Mouse (Mus musculus) hindbrain, embryonic 15.5 days (tissue): ENCODE measurements at regions not wholly inside any gene's neighbourhood (a gene's known extent, or its start where the extent isn't known, plus 50 kb on each side); places are given as distances from the start of the nearest gene placed in this dataset.
A peak's percentile ranks its signal among the peaks of the same experiment; 100 is the strongest.
"Not testable (repeated sequence)": the region's sequence is repeated elsewhere in the genome, so short reads cannot be mapped to it uniquely, and the experiment has no call there.

Experiments
- ATAC-seq: fragments of 200-750 bp; cut with Nextera tagmentation; 2 replicates; pipeline ENCODE4 v1.8.0; 2017; ENCODE audit warnings: low read depth, moderate number of reproducible peaks, moderate TSS enrichment; ENCODE audit not compliant: low FRiP score
- H3K27ac ChIP-seq: fragments of 300-500 bp; sonication (generic); replicated peaks from 2 replicates; pipeline ENCODE4 v1.5.1; 2015; ENCODE audit warnings: mild to moderate bottlenecking, inconsistent platforms
- H3K27me3 ChIP-seq: fragments of 300-500 bp; sonication (generic); 2 replicates; pipeline ENCODE4 v1.6.1; 2015; ENCODE audit warnings: control low read depth, inconsistent platforms
- H3K36me3 ChIP-seq: fragments of 300-500 bp; sonication (generic); 2 replicates; pipeline ENCODE4 v1.6.1; 2015; ENCODE audit warnings: control low read depth, inconsistent platforms
- H3K4me1 ChIP-seq: fragments of 300-500 bp; sonication (generic); replicated peaks from 2 replicates; pipeline ENCODE4 v1.6.1; 2015; ENCODE audit warnings: control low read depth, inconsistent platforms
- H3K4me2 ChIP-seq: fragments of 300-500 bp; sonication (generic); 2 replicates; pipeline ENCODE4 v1.6.1; 2015; ENCODE audit warnings: moderate library complexity, mild to moderate bottlenecking, inconsistent platforms
- H3K4me3 ChIP-seq: fragments of 300-500 bp; sonication (generic); 2 replicates; pipeline ENCODE4 v1.5.1; 2015; ENCODE audit warnings: mild to moderate bottlenecking, inconsistent platforms
- H3K9ac ChIP-seq: fragments of 300-500 bp; sonication (generic); 2 replicates; pipeline ENCODE4 v1.6.1; 2015; ENCODE audit warnings: inconsistent platforms
- H3K9me3 ChIP-seq: fragments of 300-500 bp; sonication (generic); 2 replicates; pipeline ENCODE4 v1.6.1; 2016; ENCODE audit warnings: control low read depth, inconsistent platforms
- WGBS: fragments of 180-500 bp; shearing (Covaris S2); methylation state at CpG from one replicate; pipeline ENCODE4 v1.1.7; 2015; 5-methylcytosine and 5-hydroxymethylcytosine counted together

DNA sequence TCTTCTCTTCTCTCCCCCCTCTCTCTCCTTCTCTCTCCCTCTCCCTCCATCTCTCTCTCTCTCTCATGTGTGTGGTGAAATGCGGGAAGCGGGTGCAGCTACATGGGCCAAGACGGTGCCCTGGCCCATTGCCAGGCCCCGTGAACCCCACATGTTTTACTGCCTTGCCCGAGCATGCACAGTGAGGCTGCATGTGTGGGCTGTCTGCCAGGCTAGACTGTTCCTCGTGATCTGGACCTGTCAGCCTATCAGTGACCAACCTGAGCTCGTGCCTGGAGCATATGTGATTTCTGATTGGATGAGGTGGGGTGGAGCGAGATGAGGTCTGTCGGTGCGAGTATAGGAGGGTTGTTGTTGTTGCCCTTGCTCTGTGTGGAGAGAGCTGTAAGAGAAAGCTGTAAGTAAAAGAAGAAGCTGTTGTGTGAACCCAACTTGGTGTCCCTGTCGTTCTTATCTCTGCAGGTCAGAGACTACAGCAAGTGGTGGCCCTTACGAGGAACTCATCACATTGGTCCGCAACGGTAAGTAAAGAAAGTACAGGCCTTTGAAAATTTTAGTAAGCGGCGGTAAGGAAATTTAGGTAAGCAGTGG lies 333.8 kb upstream of the Htr2a start:
- Histone ChIP-seq H3K27me3 (no peaks in the 10 kb centered on the region), H3K4me3 (no peak overlapping the region), H3K27ac (no peak overlapping the region), H3K4me2 (no peak overlapping the region), H3K9ac (no peak overlapping the region), H3K36me3 (no peaks in the 10 kb centered on the region), H3K9me3 (no peaks in the 10 kb centered on the region), H3K4me1 (no peaks in the 10 kb centered on the region)
- ATAC-seq, result no peak
- 88% methylated on average over 16 of the region's 16 CpGs for WGBS

DNA sequence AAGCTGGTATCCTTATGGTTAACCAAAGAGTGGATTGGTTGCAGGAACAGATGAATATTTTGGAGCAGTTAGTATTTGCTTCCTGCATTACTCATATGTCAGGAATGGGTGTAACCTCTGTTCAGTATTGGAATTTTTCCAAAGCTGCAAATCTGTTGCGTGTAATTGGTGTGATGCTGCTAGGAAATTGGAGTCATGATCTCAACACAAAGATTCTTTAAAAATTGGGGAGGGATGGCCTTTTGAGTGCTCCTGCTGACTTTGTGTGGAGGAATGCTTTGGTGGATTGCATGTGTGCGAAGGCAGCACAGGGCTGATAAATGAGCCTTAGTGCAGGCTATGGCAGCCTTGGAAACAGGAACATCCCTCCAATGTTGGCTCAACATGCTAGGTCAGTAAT lies 331.2 kb upstream of the Htr2a start:
- H3K9ac ChIP-seq, H3K9me3 ChIP-seq, H3K4me3 ChIP-seq, H3K4me2 ChIP-seq, H3K36me3 ChIP-seq, H3K27ac ChIP-seq, H3K27me3 ChIP-seq, H3K4me1 ChIP-seq, ATAC-seq: not testable (repeated sequence)
- 80% methylated on average over 2 of the region's 2 CpGs for WGBS

DNA sequence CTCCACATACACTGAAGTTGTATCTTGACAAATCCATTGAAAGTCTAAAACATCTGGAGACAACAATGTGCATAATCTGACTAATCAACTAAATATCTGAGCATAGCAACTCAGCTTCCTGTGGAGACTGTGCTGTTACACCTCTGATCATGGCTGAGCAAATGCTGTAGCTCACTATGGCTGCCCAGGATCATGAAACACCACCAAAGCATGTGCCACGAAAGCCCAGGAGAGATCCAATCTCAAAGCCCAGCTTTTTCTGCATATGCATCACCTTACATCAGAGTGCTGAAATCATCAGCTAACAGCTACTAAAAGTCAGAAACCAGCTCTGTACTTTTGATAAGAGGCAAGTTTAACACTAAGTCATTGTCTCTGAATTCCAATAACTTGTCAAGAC lies 313.3 kb upstream of the Htr2a start:
- Histone ChIP-seq H3K27me3 (no peaks in the 10 kb centered on the region), H3K27ac (no peak overlapping the region), H3K9ac (no peak overlapping the region), H3K4me3 (no peak overlapping the region), H3K36me3 (no peaks in the 10 kb centered on the region), H3K4me2 (no peak overlapping the region), H3K9me3 (no peaks in the 10 kb centered on the region), H3K4me1 (no peaks in the 10 kb centered on the region)
- WGBS, result 84% methylated on average over 1 of the region's 1 CpGs
- ATAC-seq, result no peak

DNA sequence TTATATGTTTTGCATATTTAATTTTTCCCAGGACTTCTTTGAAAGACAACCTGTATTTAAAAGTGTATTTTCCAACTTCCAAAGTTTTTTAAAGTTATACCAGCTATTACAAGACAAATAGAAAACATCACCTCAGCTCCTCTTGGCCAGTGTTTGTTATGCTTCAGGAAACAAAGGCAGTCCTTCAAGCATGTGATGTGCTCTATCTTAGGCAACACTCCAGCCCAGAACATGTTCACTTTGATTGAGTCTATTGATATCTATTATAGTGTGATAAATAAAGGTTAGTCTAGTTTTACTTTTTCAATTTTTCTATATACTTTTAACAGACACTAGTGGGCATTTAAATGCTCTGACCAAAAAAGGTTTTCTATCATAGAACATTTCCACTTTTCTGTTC lies 289.9 kb upstream of the Htr2a start:
- Histone ChIP-seq H3K27me3 (no peaks in the 10 kb centered on the region), H3K9me3 (no peaks in the 10 kb centered on the region), H3K27ac (no peak overlapping the region), H3K4me1 (no peaks in the 10 kb centered on the region), H3K4me3 (no peak overlapping the region), H3K36me3 (no peaks in the 10 kb centered on the region), H3K4me2 (no peak overlapping the region), H3K9ac (no peak overlapping the region)
- no peak for ATAC-seq

GRCm38 (mm10) chr14:74352286-74352685 lies 288.4 kb upstream of the Htr2a start:
- H3K4me2 ChIP-seq, result no peak overlapping the region
- H3K9me3 ChIP-seq, result no peaks in the 10 kb centered on the region
- no peak overlapping the region for H3K9ac ChIP-seq
- H3K27ac ChIP-seq, result no peak overlapping the region
- no peaks in the 10 kb centered on the region for H3K36me3 ChIP-seq
- 48% methylated on average over 1 of the region's 1 CpGs for WGBS
- H3K4me1 ChIP-seq, result no peaks in the 10 kb centered on the region
- H3K4me3 ChIP-seq, result no peak overlapping the region
- no peak for ATAC-seq
- H3K27me3 ChIP-seq, result no peaks in the 10 kb centered on the region

GRCm38 (mm10) chr14:74358730-74359444 lies 281.8 kb upstream of the Htr2a start:
- ATAC-seq, result no peak
- WGBS, result 82% methylated on average over 5 of the region's 5 CpGs
- Histone ChIP-seq H3K27me3 (no peaks in the 10 kb centered on the region), H3K36me3 (no peaks in the 10 kb centered on the region), H3K4me2 (no peak overlapping the region), H3K9ac (no peak overlapping the region), H3K9me3 (no peaks in the 10 kb centered on the region), H3K4me1 (no peaks in the 10 kb centered on the region; the same call in 1 of the 2 replicates), H3K27ac (no peak overlapping the region), H3K4me3 (no peak overlapping the region)

DNA sequence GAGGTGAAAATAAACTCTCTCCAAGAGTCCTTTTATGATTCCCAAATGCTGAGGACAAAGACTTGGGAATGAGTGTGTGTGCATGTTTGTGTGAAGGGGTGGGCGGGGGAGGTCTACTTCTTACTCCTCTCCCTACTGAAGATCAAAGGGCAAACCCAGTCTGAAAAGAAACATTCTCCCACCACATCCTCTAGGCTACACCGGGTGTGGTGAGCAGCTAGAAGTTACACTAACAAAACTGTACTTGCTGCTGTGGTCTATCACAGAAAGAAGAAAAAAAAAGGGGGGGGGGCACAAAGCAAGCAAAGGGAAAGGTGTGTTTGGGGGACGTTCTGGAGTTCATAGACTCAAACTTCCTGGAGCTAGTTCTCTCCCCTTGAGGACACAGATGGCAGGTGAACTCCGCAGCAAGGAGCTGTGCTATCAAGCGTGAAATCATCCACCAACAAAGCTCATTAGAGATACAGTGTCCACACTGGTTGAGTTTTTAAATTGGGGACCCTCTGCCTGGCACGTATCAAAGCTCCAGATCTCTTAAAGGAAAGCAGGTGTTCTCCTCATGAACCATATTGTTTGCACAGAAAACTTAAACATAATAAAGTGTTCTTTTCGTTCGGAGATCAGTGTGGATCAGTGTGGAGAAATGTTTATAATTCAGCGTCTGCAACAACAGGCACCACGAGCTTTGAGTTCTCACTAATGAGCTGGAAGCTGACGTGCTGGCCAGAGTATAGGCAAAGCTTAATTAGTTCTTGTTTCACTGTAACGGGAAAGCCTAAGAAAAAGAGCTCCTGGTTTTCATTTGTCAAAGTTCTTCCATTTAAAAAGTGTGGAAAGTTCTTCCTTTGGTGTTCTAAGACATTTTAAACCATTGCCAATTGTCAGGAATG lies 280.7 kb upstream of the Htr2a start:
- 37% methylated on average over 12 of the region's 12 CpGs for WGBS
- no peak overlapping the region for H3K27ac ChIP-seq
- H3K9me3 ChIP-seq, result no peaks in the 10 kb centered on the region
- no peak overlapping the region for H3K9ac ChIP-seq
- H3K4me2 ChIP-seq, result peak overlapping the region; percentile 14; the same call in 1 of the 2 replicates
- H3K4me3 ChIP-seq, result no peak overlapping the region
- H3K27me3 ChIP-seq, result no peaks in the 10 kb centered on the region
- H3K36me3 ChIP-seq, result no peaks in the 10 kb centered on the region
- ATAC-seq, result 0 out of 2 replicates have a peak, but pooled peaks have one; percentile 63
- no peaks in the 10 kb centered on the region; the same call in 1 of the 2 replicates for H3K4me1 ChIP-seq

- 86% methylated on average over 7 of the region's 7 CpGs for WGBS
- Histone ChIP-seq H3K4me2 (no peak overlapping the region), H3K9ac (no peak overlapping the region), H3K9me3 (no peaks in the 10 kb centered on the region), H3K36me3 (no peaks in the 10 kb centered on the region), H3K4me3 (no peak overlapping the region), H3K4me1 (no peaks in the 10 kb centered on the region), H3K27me3 (no peaks in the 10 kb centered on the region), H3K27ac (no peak overlapping the region)
- ATAC-seq, result no peak
Observed at GRCm38 (mm10) chr14:74384481-74384880, 256.2 kb upstream of the Htr2a start.

GRCm38 (mm10) chr14:74392419-74392818 lies 248.2 kb upstream of the Htr2a start:
- WGBS, result 73% methylated on average over 2 of the region's 2 CpGs
- ATAC-seq, result no peak
- Histone ChIP-seq H3K9ac (no peak overlapping the region), H3K4me3 (no peak overlapping the region), H3K4me2 (no peak overlapping the region), H3K9me3 (no peaks in the 10 kb centered on the region), H3K36me3 (no peaks in the 10 kb centered on the region), H3K27ac (no peak overlapping the region), H3K4me1 (no peaks in the 10 kb centered on the region), H3K27me3 (no peaks in the 10 kb centered on the region)

DNA sequence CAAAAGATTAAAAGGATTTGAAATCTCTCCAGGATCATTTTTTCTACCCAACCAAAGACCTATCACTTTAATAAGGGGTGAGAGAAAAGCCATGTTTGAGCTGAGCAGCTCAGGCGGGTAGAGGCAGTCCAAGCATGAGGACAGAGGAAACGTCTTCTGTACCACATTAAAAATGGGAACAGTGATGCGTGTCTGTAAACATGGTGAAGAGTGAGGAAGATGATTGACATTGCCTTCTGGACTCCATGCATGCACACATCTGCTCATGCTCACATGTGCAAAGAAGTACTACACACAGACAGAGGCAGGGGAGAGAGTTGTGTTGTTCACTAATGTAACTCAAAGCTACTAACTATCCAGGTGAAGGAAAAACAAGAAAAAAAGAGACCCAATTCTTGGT lies 243.4 kb upstream of the Htr2a start:
- ATAC-seq, result no peak
- Histone ChIP-seq H3K27me3 (no peaks in the 10 kb centered on the region), H3K4me1 (no peaks in the 10 kb centered on the region)

DNA sequence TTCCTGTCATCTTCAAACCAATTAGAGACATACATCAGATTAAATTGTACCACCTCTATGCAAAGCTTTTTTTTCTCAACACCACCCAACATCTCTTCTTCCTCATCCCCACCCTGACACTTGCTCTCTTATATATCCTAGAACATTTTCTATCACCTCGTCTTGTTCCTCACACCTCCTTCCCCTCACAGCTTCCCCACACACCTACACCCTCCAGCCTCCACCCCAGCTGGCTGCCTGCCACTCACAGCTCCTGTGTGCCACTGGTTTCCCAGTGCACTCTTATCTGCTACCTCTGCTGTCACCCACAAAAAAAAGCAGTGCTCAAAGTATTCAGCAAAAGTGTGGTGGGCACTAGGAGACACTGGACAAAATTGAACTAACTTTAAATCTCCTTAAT lies 231.2 kb upstream of the Htr2a start:
- Histone ChIP-seq H3K27ac (no peak overlapping the region), H3K9ac (no peak overlapping the region), H3K27me3 (no peaks in the 10 kb centered on the region), H3K36me3 (no peaks in the 10 kb centered on the region), H3K4me3 (no peak overlapping the region), H3K4me1 (no peaks in the 10 kb centered on the region), H3K9me3 (no peaks in the 10 kb centered on the region), H3K4me2 (no peak overlapping the region)
- 83% methylated on average over 1 of the region's 1 CpGs for WGBS
- no peak for ATAC-seq

More for the DNA sequence above, 243.4 kb upstream of the Htr2a start:
- WGBS, result 89% methylated on average over 3 of the region's 3 CpGs
- no peak overlapping the region for H3K27ac ChIP-seq
- H3K36me3 ChIP-seq, result no peaks in the 10 kb centered on the region
- no peaks in the 10 kb centered on the region for H3K9me3 ChIP-seq
- H3K4me3 ChIP-seq, result no peak overlapping the region
- no peak overlapping the region for H3K9ac ChIP-seq
- no peak overlapping the region for H3K4me2 ChIP-seq

DNA sequence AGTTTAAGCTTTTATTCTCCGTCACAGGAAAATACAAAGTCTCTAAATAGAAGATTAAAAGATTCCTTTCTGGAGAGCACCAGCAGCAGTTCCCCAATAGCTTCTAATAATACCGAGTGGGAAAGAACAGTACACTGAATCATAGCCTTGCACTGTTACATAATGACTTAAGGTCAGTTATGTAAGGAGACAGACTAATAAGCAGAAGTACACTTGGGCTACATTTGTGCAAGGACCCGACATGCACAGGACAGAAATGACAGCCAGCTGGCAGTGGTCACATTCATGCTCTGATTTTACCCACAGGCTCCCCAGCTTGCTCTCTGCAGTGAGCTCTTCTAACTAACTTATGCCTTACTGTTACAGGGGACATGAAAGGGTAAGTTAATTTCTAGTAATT lies 212.4 kb upstream of the Htr2a start:
- H3K36me3 ChIP-seq, result no peaks in the 10 kb centered on the region
- no peak for ATAC-seq
- H3K27ac ChIP-seq, result no peak overlapping the region
- H3K4me2 ChIP-seq, result no peak overlapping the region
- no peaks in the 10 kb centered on the region for H3K9me3 ChIP-seq
- H3K27me3 ChIP-seq, result no peaks in the 10 kb centered on the region
- H3K4me1 ChIP-seq, result no peaks in the 10 kb centered on the region
- 79% methylated on average over 3 of the region's 3 CpGs for WGBS
- H3K4me3 ChIP-seq, result no peak overlapping the region
- H3K9ac ChIP-seq, result no peak overlapping the region
